Mouse (Mus musculus): Measurements from ENCODE around the gene Ust.

Ust gene

GRCm38 (mm10) chr10:8320771-8321170 is 197.9 kb downstream of the Ust start:
- DNase-seq (ENCODE audit: low spot score), result no peak

GRCm38 (mm10) chr10:8309435-8309834 is 209.2 kb downstream of the Ust start:
- DNase-seq (ENCODE audit: low spot score), result no peak

DNA sequence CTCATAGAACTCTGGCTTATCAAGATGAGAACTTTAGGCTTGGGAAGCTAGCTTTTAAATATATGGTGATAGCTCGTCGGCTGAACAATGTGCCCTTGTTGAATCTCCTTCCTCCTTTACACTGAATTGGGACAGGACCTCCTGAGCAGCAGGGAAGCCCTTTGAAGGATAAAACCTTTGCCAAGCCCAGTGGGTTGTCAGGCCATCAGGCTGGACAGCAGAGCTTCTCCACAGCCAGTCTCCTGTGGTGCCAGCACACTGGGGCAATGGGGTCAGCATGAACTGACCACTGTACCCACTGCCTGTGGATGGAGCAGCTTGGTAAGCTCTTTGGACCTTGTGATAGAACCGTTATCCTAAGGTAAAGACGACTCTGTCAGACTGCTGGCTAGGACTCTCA is 214.4 kb downstream of the Ust start:
- no peak for DNase-seq (ENCODE audit: low spot score)

DNA sequence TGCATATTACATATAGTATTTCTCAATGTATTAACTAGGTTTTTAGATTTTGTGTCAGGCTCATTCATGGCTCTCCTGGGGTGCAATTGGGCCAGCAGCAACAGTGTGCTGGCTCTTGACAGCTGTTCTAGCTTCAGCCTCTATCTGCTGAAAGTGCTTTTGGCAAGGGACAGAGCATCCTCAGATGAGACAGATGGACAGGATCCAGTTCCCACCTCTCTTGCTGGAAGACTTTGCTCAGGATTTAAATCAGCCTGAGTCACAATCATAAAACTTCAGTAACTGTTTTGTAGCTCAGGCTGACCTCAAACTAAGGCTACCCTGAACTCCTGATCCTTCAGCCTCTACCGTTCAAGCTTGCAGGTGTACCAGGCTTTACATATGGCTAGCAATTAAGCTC is 219.5 kb downstream of the Ust start:
- no peak for DNase-seq (ENCODE audit: low spot score)

GRCm38 (mm10) chr10:8297214-8297613 is 221.4 kb downstream of the Ust start:
- DNase-seq (ENCODE audit: low spot score), result no peak

DNA sequence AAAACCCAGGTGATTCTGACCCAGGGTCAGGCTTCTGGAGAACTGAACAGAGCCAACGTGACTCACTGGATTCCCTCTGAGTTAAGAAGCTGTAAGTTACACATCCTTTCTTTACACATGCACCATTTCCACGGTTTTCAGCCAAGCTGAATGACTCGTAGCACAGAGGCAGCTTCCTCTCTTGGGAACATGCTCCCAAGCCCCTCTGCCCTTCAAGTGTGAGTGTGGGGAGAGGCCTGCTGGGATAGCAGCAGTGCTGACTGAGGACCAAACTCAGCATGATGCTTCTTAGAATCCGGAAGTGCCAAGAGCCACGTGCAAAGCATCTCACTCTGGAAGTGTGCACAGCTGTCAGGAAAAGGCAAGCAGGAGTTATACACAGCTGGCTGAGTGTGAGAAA is 228.0 kb downstream of the Ust start:
- no peak for DNase-seq (ENCODE audit: low spot score)

- no peak for DNase-seq (ENCODE audit: low spot score)
These were observed 231.3 kb downstream of the Ust start for GRCm38 (mm10) chr10:8287350-8287791.

GRCm38 (mm10) chr10:8283991-8284390 is 234.6 kb downstream of the Ust start:
- DNase-seq (ENCODE audit: low spot score), result no peak

GRCm38 (mm10) chr10:8277094-8277493 is 241.5 kb downstream of the Ust start:
- DNase-seq (ENCODE audit: low spot score), result no peak

- no peak for DNase-seq (ENCODE audit: low spot score)
These were observed 248.9 kb downstream of the Ust start for GRCm38 (mm10) chr10:8269681-8270080.

DNA sequence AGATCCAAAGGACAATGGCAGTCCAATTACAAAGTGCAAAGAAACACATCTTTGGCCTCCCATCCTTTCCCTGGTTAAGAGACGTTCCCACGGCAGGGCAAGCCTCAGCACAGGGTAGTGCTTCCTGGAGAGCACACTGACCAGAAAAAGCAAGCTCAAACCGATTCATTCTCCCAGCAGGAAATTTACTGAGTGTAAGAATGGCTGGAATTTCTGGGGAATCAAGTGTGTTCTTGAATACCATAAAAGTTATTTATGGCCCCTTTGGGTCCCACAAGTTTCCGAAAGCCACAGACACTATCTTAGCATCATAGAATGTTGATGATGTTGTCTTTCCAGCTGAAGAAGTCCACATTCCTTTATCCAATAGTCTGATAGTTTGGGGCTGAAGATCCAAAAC is 258.9 kb downstream of the Ust start:
- DNase-seq (ENCODE audit: low spot score), result no peak

DNA sequence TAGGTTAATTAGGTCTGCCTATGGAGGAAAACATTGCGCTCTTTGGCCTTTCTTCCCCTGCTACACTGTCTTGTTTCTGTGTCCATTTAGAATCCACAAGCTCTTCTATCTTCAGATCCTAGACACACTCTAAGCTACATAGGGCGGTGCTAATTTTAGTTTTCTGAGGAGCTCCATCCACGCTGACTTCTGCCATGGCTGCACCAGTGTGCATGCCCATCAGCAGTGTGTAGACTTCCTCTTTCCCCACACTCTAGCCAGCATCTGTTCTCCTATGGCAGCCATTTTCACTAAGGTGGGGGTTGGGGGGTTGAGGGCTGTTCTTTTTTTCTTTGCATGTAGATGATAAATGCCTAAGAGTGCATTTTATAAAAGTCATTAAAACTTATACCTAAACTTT is 268.6 kb downstream of the Ust start:
- DNase-seq (ENCODE audit: low spot score), result no peak

DNA sequence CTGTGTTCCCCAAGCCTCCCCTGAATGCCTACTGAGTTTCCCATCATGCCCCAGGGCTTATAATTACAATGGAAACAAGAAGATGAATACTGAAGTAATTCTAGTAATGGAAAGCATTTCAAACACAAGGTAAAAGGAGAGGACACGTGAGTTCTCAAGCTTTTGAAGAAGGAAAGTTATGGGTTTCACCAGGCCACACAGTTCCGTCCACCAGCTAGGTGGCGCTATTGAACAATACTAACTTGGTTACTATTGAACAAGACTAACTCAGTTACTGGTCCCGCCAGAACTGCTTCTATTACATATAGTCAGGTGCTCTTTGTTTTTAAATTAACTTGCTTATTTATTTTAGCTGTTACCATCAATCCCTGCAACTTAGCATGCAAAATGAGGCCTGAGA is 276.3 kb downstream of the Ust start:
- no peak for DNase-seq (ENCODE audit: low spot score)

DNA sequence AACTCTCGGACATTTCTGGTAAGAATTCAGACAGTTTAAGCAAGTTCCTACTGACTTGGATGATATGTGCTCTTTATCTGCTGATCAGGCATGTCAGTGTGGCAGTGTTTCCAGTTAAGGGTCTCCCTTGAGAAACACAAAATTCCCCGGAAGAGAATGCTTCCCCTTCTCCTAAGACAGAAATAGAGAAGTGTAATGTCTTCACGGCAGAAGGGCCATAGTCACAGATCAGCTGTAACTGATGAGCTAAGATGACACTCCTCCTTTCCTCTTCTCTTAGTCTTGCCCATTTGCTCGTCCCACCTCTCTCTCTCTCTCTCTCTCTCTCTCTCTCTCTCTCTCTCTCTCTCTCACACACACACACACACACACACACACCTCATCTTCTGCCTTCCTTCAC is 277.9 kb downstream of the Ust start:
- no peak for DNase-seq (ENCODE audit: low spot score)

- peak; percentile 76 for DNase-seq (ENCODE audit: low spot score)
These were observed 278.4 kb downstream of the Ust start for GRCm38 (mm10) chr10:8240242-8240641.

GRCm38 (mm10) chr10:8236780-8237571 is 281.6 kb downstream of the Ust start:
- DNase-seq (ENCODE audit: low spot score), result no peak

GRCm38 (mm10) chr10:8233148-8233901 is 285.3 kb downstream of the Ust start:
- no peak for DNase-seq (ENCODE audit: low spot score)

GRCm38 (mm10) chr10:8232535-8232934 is 286.1 kb downstream of the Ust start:
- no peak for DNase-seq (ENCODE audit: low spot score)

DNA sequence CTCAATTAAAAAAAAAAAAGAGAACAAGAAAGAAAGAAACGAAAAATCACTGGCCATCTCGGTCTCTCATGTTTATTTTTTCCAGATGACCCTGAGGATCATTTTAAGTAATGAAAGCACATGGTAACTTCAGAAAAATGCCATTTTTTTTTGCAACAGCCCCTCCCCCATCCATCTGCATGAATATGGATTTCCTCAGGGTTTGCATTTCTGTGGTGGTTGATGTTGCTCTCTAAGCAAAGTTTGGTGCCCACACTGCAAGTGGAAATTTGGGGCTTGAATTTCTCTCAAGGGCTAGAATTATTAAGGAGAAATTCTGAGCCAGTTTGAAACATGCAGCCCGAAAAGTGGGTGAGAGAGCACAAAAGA is 290.3 kb downstream of the Ust start:
- DNase-seq (ENCODE audit: low spot score), result no peak

- no peak for DNase-seq (ENCODE audit: low spot score)
These were observed 290.8 kb downstream of the Ust start for GRCm38 (mm10) chr10:8227705-8228374.

DNA sequence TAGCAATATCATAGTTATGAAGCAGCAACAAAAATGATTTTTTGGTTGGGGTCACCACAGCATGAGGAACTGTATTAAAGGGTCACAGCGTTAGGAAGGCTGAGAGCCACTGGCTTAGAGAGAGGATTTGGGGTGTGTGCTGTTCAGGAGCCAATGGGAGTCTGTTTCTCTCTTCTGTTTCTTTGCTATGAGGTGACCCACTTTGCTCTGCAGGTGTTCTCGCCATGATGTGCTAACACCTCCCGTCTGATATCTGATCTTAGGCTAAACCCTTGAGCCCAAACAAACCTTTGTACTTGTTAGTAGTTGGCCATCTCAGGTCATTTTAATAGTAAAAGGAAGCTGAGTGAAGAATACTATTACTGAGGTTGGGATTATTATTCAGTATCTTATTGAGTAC is 292.0 kb downstream of the Ust start:
- no peak for DNase-seq (ENCODE audit: low spot score)

- no peak for DNase-seq (ENCODE audit: low spot score)
These were observed 294.0 kb downstream of the Ust start for GRCm38 (mm10) chr10:8224641-8225040.

- no peak for DNase-seq (ENCODE audit: low spot score)
These were observed 294.6 kb downstream of the Ust start for GRCm38 (mm10) chr10:8224046-8224445.

Data from layer of hippocampus, adult 9-10 months (tissue).